Comparison of ENCODE assay signal across 19 mouse cellular contexts in the genomic region with DNA sequence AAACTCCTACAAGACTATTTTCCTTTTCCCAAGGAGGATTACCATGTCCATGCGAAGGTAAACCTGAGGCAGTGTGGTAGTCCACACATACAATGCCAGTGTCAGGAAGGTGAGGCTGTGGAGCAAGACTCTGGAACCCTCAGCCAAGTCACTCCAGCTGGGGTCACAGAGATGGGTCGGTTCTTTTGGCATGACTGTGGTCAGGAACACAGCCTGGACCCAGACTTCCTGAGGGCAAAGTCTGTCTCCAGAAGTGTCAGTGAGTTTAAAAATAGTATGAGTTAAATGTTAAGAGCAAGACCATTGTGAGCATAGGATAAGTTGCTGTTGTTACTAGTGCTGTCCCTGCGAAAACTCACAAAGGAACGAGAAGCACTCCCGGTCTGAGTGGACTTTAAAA. TPM values are rescaled to one million over a fixed set of nuclear protein-coding genes. Genes with fewer than 3 reads are reported as not detected.
DNase-seq lines count a peak whose midpoint lies in the region; ATAC-seq lines count a peak whose summit lies in the region.
"Had no signal": no experiment of that assay in that cellular context is flagged by ENCODE, and none has a peak within 500 bp of the region (broad histone marks: within the 10 kb centered on the region; RNA-seq: fewer than 3 reads in every experiment).

No protein-coding gene starts in this region.

- no peaks in the 10 kb centered on the region for H3K9me3 ChIP-seq in heart, embryonic 13.5 days
- no peaks in the 10 kb centered on the region for H3K9me3 ChIP-seq in heart, embryonic 16.5 days (replicated peaks; ENCODE audit: control insufficient read depth, low read length)
- H3K9me3 ChIP-seq: embryonic facial prominence, embryonic 10.5 days; hindbrain, embryonic 13.5 days; midbrain, embryonic 13.5 days; neural tube, embryonic 12.5 days had no signal

- H3K4me2 ChIP-seq in heart, embryonic 13.5 days, result no peak overlapping the region
- H3K4me2 ChIP-seq in heart, embryonic 16.5 days (ENCODE audit: low read depth, low read length), result no peak overlapping the region
- H3K4me2 ChIP-seq: hindbrain, embryonic 13.5 days; midbrain, embryonic 13.5 days; neural tube, embryonic 12.5 days had no signal

- peak; percentile 23 for DNase-seq in adrenal gland, postnatal 14 days
- no peak for DNase-seq in adrenal gland, adult 18-20 months (ENCODE audit: low spot score in 2 of 2)
- DNase-seq in heart, postnatal 10 days, result no peak
- peak; percentile 64 for DNase-seq in kidney, postnatal 14 days
- no peak for DNase-seq in cerebellum, adult 11 months
- DNase-seq: cerebellum, adult 8-10 months; layer of hippocampus, postnatal 36 days; lung, postnatal 10 days; right cerebral cortex, adult 18-20 months; thymus, postnatal 14 days had no signal

- no peak overlapping the region for H3K4me3 ChIP-seq in heart, embryonic 13.5 days
- H3K4me3 ChIP-seq in heart, embryonic 16.5 days (ENCODE audit: low read length), result no peak overlapping the region
- H3K4me3 ChIP-seq: embryonic facial prominence, embryonic 10.5 days; hindbrain, embryonic 13.5 days; midbrain, embryonic 13.5 days; neural tube, embryonic 12.5 days had no signal

- no peak for ATAC-seq in heart, embryonic 13.5 days (ENCODE audit: extremely low read depth, insufficient number of reproducible peaks, low FRiP score, low TSS enrichment)
- no peak for ATAC-seq in heart, embryonic 16.5 days (replicated peaks; ENCODE audit: extremely low read depth, insufficient read depth, low FRiP score)
- ATAC-seq: CD4-positive, CD25-positive, alpha-beta regulatory T cell, adult 4 months; inflammation-experienced regulatory T-cells, adult 6 months; midbrain, embryonic 13.5 days; Patski had no signal

- peaks cover 53% of the 10 kb centered on the region for H3K4me1 ChIP-seq in heart, embryonic 13.5 days
- peaks cover 36% of the 10 kb centered on the region for H3K4me1 ChIP-seq in heart, embryonic 16.5 days (ENCODE audit: control insufficient read depth, insufficient read depth, low read length)
- H3K4me1 ChIP-seq: hindbrain, embryonic 13.5 days; midbrain, embryonic 13.5 days; neural tube, embryonic 12.5 days had no signal

- no peak overlapping the region for H3K9ac ChIP-seq in heart, embryonic 13.5 days
- no peak overlapping the region for H3K9ac ChIP-seq in heart, embryonic 16.5 days (ENCODE audit: low read length)
- H3K9ac ChIP-seq: hindbrain, embryonic 13.5 days; midbrain, embryonic 13.5 days; neural tube, embryonic 12.5 days had no signal

- peaks cover 33% of the 10 kb centered on the region for H3K36me3 ChIP-seq in heart, embryonic 13.5 days
- H3K36me3 ChIP-seq in heart, embryonic 16.5 days (ENCODE audit: control insufficient read depth, insufficient read depth), result peaks cover 11% of the 10 kb centered on the region; the same call in 1 of the 2 replicates

- H3K27ac ChIP-seq in heart, embryonic 13.5 days (replicated peaks), result peak overlapping the region; percentile 80
- H3K27ac ChIP-seq in heart, embryonic 16.5 days (ENCODE audit: low read length), result peak overlapping the region; percentile 85
- H3K27ac ChIP-seq: embryonic facial prominence, embryonic 10.5 days; hindbrain, embryonic 13.5 days; midbrain, embryonic 13.5 days; neural tube, embryonic 12.5 days had no signal

- intact Hi-C loops in heart, postnatal 10 days (cut with DNase I), result no loop called here

- no peaks in the 10 kb centered on the region for H3K27me3 ChIP-seq in heart, embryonic 13.5 days (replicated peaks)
- no peaks in the 10 kb centered on the region for H3K27me3 ChIP-seq in heart, embryonic 16.5 days (ENCODE audit: control insufficient read depth, insufficient read depth, low read length)
- H3K27me3 ChIP-seq: hindbrain, embryonic 13.5 days; midbrain, embryonic 13.5 days; neural tube, embryonic 12.5 days; Patski had no signal

- 52% methylated on average over 5 of the region's 5 CpGs for WGBS in heart, embryonic 13.5 days
- 48% methylated on average over 5 of the region's 5 CpGs for WGBS in heart, embryonic 16.5 days

RNA-seq across cellular contexts. Expression of gene Ttc17, which starts 59.7 kb away (rescaled TPM):
- total RNA-seq in adrenal gland, postnatal 14 days (2021), result 32.2 and 33.2 TPM in 2 replicates
- total RNA-seq in adrenal gland, adult 18-20 months (2021), result 10 to 100 TPM; 30.5 to 48.7 TPM
- 13.7 and 14.9 TPM in 2 replicates for polyA plus RNA-seq in heart, embryonic 13.5 days (2015; fragmentation: Nextera tagmentation; extraction: Ambion mirVana)
- total RNA-seq in heart, postnatal 10 days (2021), result 10 to 100 TPM; 29.2 to 31.9 TPM
- polyA plus RNA-seq in heart, embryonic 16.5 days (2015; fragmentation: Nextera tagmentation; extraction: Ambion mirVana), result 16.9 and 17.5 TPM in 2 replicates

Comparison
In these comparisons a context has a peak if more than half of its experiments do, and no peak if none do; other contexts are left out.
1. DNase-seq: peak in adrenal gland, postnatal 14 days (single experiment) and kidney, postnatal 14 days (single experiment); none in adrenal gland, adult 18-20 months (0 of 2), heart, postnatal 10 days (0 of 2) and cerebellum, adult 11 months (single experiment).